Mouse (Mus musculus) midbrain, embryonic 11.5 days (tissue): ENCODE results near the gene Eif3a. TPM values are rescaled to one million over a fixed set of nuclear protein-coding genes. Genes with fewer than 3 reads are reported as not detected.

Source experiments
- ATAC-seq: fragments of 200-750 bp; cut with Nextera tagmentation; 2 replicates; pipeline ENCODE4 v1.8.0; 2017; ENCODE audit warnings: moderate TSS enrichment, moderate library complexity; ENCODE audit not compliant: low FRiP score
- DNase-seq: peaks from one replicate; pipeline ENCODE4 v3.0.0; 2015; ENCODE audit warnings: low spot score; ENCODE audit errors: missing footprints
- H3K27ac ChIP-seq: fragments of 300-500 bp; sonication (generic); 2 replicates; pipeline ENCODE4 v1.5.1; 2014; ENCODE audit warnings: low read depth, low read length
- H3K27me3 ChIP-seq: fragments of 300-500 bp; sonication (generic); 2 replicates; pipeline ENCODE4 v1.6.1; 2014; ENCODE audit warnings: mild to moderate bottlenecking, low read length, moderate library complexity, mixed read lengths; ENCODE audit not compliant: control insufficient read depth, insufficient read depth
- H3K36me3 ChIP-seq: fragments of 300-500 bp; sonication (generic); 2 replicates; pipeline ENCODE4 v1.6.1; 2014; ENCODE audit warnings: mild to moderate bottlenecking, low read length, moderate library complexity, mixed read lengths; ENCODE audit not compliant: control insufficient read depth, insufficient read depth
- H3K4me1 ChIP-seq: fragments of 300-500 bp; sonication (generic); 2 replicates; pipeline ENCODE4 v1.6.1; 2014; ENCODE audit warnings: low read length; ENCODE audit not compliant: control insufficient read depth, insufficient read depth
- H3K4me2 ChIP-seq: fragments of 300-500 bp; sonication (generic); 2 replicates; pipeline ENCODE4 v1.6.1; 2014; ENCODE audit warnings: mild to moderate bottlenecking, moderate library complexity
- H3K4me3 ChIP-seq: fragments of 300-500 bp; sonication (generic); 2 replicates; pipeline ENCODE4 v1.5.1; 2014; ENCODE audit warnings: low read depth, low read length
- H3K9ac ChIP-seq: fragments of 300-500 bp; sonication (generic); 2 replicates; pipeline ENCODE4 v1.6.1; 2014; ENCODE audit warnings: low read length
- H3K9me3 ChIP-seq: fragments of 300-500 bp; sonication (generic); 2 replicates; pipeline ENCODE4 v1.6.1; 2016; ENCODE audit warnings: low read length; ENCODE audit not compliant: control insufficient read depth
- WGBS: fragments of 180-500 bp; shearing (Covaris S2); extraction: QIAGEN DNeasy Blood & Tissue Kit; methylation state at CpG from one replicate; pipeline ENCODE4 v1.1.7; 2014; 5-methylcytosine and 5-hydroxymethylcytosine counted together
- polyA plus RNA-seq: library from polyadenylated mRNA; unstranded; fragments of >200 nt; fragmentation: Nextera tagmentation; extraction: Ambion mirVana; gene quantifications from 2 replicates; pipeline ENCODE4 v1.2.1, GENCODE M21; 2014

Gene Eif3a
- 164 and 171 TPM in 2 replicates for polyA plus RNA-seq

GRCm38 (mm10) chr19:60790551-60791161, at the start of gene Eif3a:
Eif3a (minus strand) TSS chr19:60790658.
- no peaks in the 10 kb centered on the region for H3K9me3 ChIP-seq
- DNase-seq = peak; percentile 99

GRCm38 (mm10) chr19:60837747-60838146, 47.3 kb upstream of the Eif3a start:
- H3K4me3 ChIP-seq = no peak overlapping the region
- WGBS = 87% methylated on average over 1 of the region's 1 CpGs
- H3K4me2 ChIP-seq = no peak overlapping the region
- H3K36me3 ChIP-seq = peaks cover 5% of the 10 kb centered on the region
- H3K9me3 ChIP-seq = no peaks in the 10 kb centered on the region
- no peaks in the 10 kb centered on the region for H3K27me3 ChIP-seq
- H3K27ac ChIP-seq = no peak overlapping the region
- ATAC-seq = peak; percentile 50; the same call in 1 of the 2 replicates
- H3K9ac ChIP-seq = no peak overlapping the region
- DNase-seq = peak; percentile 95
- no peaks in the 10 kb centered on the region for H3K4me1 ChIP-seq

More at GRCm38 (mm10) chr19:60790551-60791161, at the start of gene Eif3a:
- H3K4me2 ChIP-seq = peak within 1 kb of the TSS; percentile 68
- ATAC-seq = peak; percentile 95
- no peaks in the 10 kb centered on the region for H3K27me3 ChIP-seq
- under 1% methylated on average over 57 of the region's 57 CpGs for WGBS
- peak within 1 kb of the TSS; percentile 99 for H3K9ac ChIP-seq
- no peaks in the 10 kb centered on the region for H3K36me3 ChIP-seq
- H3K27ac ChIP-seq = peak within 1 kb of the TSS; percentile 94
- H3K4me3 ChIP-seq = peak within 1 kb of the TSS; percentile 99
- H3K4me1 ChIP-seq = peaks cover 8% of the 10 kb centered on the region

GRCm38 (mm10) chr19:60818677-60819076, 28.2 kb upstream of the Eif3a start:
- 87% methylated on average over 6 of the region's 6 CpGs for WGBS
- H3K36me3 ChIP-seq = peaks cover 2% of the 10 kb centered on the region; the same call in 1 of the 2 replicates

GRCm38 (mm10) chr19:60813133-60813532, 22.7 kb upstream of the Eif3a start:
- Histone ChIP-seq H3K4me2 (no peak overlapping the region), H3K4me3 (no peak overlapping the region), H3K4me1 (0 out of 2 replicates have a peak, but pooled peaks cover 3% of the 10 kb centered on the region), H3K36me3 (no peaks in the 10 kb centered on the region), H3K9ac (no peak overlapping the region), H3K9me3 (no peaks in the 10 kb centered on the region), H3K27me3 (no peaks in the 10 kb centered on the region), H3K27ac (no peak overlapping the region)
- WGBS = 99% methylated on average over 6 of the region's 6 CpGs
- no peak for DNase-seq
- ATAC-seq = no peak

More at GRCm38 (mm10) chr19:60818677-60819076, 28.2 kb upstream of the Eif3a start:
- Histone ChIP-seq H3K9ac (no peak overlapping the region), H3K27ac (no peak overlapping the region), H3K4me2 (no peak overlapping the region), H3K4me3 (no peak overlapping the region), H3K27me3 (no peaks in the 10 kb centered on the region), H3K4me1 (no peaks in the 10 kb centered on the region), H3K9me3 (no peaks in the 10 kb centered on the region)
- ATAC-seq (no peak), DNase-seq (no peak)

- no peak overlapping the region for H3K27ac ChIP-seq
- no peaks in the 10 kb centered on the region for H3K36me3 ChIP-seq
- H3K9ac ChIP-seq = peak overlapping the region; percentile 83
- ATAC-seq (no peak), DNase-seq (no peak)
- H3K4me2 ChIP-seq = peak overlapping the region; percentile 66
- no peaks in the 10 kb centered on the region for H3K9me3 ChIP-seq
- H3K4me3 ChIP-seq = peak overlapping the region; percentile 71
- WGBS = 20% methylated on average over 10 of the region's 10 CpGs
- 0 out of 2 replicates have a peak, but pooled peaks cover 3% of the 10 kb centered on the region for H3K4me1 ChIP-seq
- no peaks in the 10 kb centered on the region for H3K27me3 ChIP-seq
Measured at GRCm38 (mm10) chr19:60812036-60812389, 21.6 kb upstream of the Eif3a start.

GRCm38 (mm10) chr19:60811098-60812035, 20.9 kb upstream of the Eif3a start, which contains the start of gene Fam45a:
Fam45a (plus strand) TSS chr19:60811585.
- Histone ChIP-seq H3K27ac (no peak within 1 kb of the TSS; the same call in 1 of the 2 replicates), H3K9ac (peak within 1 kb of the TSS; percentile 83), H3K4me2 (peak within 1 kb of the TSS; percentile 66), H3K4me3 (peak within 1 kb of the TSS; percentile 71), H3K36me3 (no peaks in the 10 kb centered on the region), H3K4me1 (0 out of 2 replicates have a peak, but pooled peaks cover 3% of the 10 kb centered on the region), H3K27me3 (no peaks in the 10 kb centered on the region), H3K9me3 (no peaks in the 10 kb centered on the region)
- DNase-seq = peak; percentile 98
- peak; percentile 100 for ATAC-seq
- 2% methylated on average over 45 of the region's 45 CpGs for WGBS

- H3K9ac ChIP-seq = no peak overlapping the region
- no peak overlapping the region for H3K4me2 ChIP-seq
- H3K27ac ChIP-seq = no peak overlapping the region
- no peaks in the 10 kb centered on the region for H3K27me3 ChIP-seq
- no peaks in the 10 kb centered on the region for H3K36me3 ChIP-seq
- no peak overlapping the region for H3K4me3 ChIP-seq
- H3K4me1 ChIP-seq = 0 out of 2 replicates have a peak, but pooled peaks cover 3% of the 10 kb centered on the region
- no peak for DNase-seq
- WGBS = 86% methylated on average over 2 of the region's 2 CpGs
- no peaks in the 10 kb centered on the region for H3K9me3 ChIP-seq
- ATAC-seq = no peak
Measured at GRCm38 (mm10) chr19:60809927-60810326, 19.5 kb upstream of the Eif3a start.

- no peak overlapping the region for H3K4me2 ChIP-seq
- no peak overlapping the region for H3K4me3 ChIP-seq
- H3K4me1 ChIP-seq = no peaks in the 10 kb centered on the region
- H3K27me3 ChIP-seq = no peaks in the 10 kb centered on the region
- DNase-seq (no peak), ATAC-seq (no peak)
- no peaks in the 10 kb centered on the region for H3K9me3 ChIP-seq
- no peaks in the 10 kb centered on the region for H3K36me3 ChIP-seq
- WGBS = 69% methylated on average over 2 of the region's 2 CpGs
- H3K27ac ChIP-seq = no peak overlapping the region
- H3K9ac ChIP-seq = no peak overlapping the region
Measured at GRCm38 (mm10) chr19:60804903-60805302, 14.4 kb upstream of the Eif3a start.
